Mouse (Mus musculus) midbrain, embryonic 13.5 days (tissue): Measurements from ENCODE around the gene Ece1. TPM values are rescaled to one million over a fixed set of nuclear protein-coding genes. Genes with fewer than 3 reads are reported as not detected.
A peak's percentile ranks its signal among the peaks of the same experiment; 100 is the strongest.

Experiments used
- ATAC-seq: fragments of 200-750 bp; cut with Nextera tagmentation; 2 replicates; pipeline ENCODE4 v1.8.0; 2017; ENCODE audit warnings: mild to moderate bottlenecking, moderate TSS enrichment, moderate library complexity
- H3K27ac ChIP-seq: fragments of 300-500 bp; sonication (generic); 2 replicates; pipeline ENCODE4 v1.5.1; 2015; ENCODE audit warnings: inconsistent platforms, mild to moderate bottlenecking, moderate library complexity
- H3K27me3 ChIP-seq: fragments of 300-500 bp; sonication (generic); 2 replicates; pipeline ENCODE4 v1.6.1; 2015; ENCODE audit warnings: mild to moderate bottlenecking, inconsistent platforms
- H3K36me3 ChIP-seq: fragments of 300-500 bp; sonication (generic); 2 replicates; pipeline ENCODE4 v1.6.1; 2015; ENCODE audit warnings: mild to moderate bottlenecking, inconsistent platforms
- H3K4me1 ChIP-seq: fragments of 300-500 bp; sonication (generic); replicated peaks from 2 replicates; pipeline ENCODE4 v1.6.1; 2015; ENCODE audit warnings: inconsistent platforms
- H3K4me2 ChIP-seq: fragments of 300-500 bp; sonication (generic); replicated peaks from 2 replicates; pipeline ENCODE4 v1.6.1; 2015; ENCODE audit warnings: moderate library complexity, mild to moderate bottlenecking, inconsistent platforms
- H3K4me3 ChIP-seq: fragments of 300-500 bp; sonication (generic); replicated peaks from 2 replicates; pipeline ENCODE4 v1.5.1; 2015; ENCODE audit warnings: mild to moderate bottlenecking, inconsistent platforms
- H3K9ac ChIP-seq: fragments of 300-500 bp; sonication (generic); replicated peaks from 2 replicates; pipeline ENCODE4 v1.6.1; 2015; ENCODE audit warnings: mild to moderate bottlenecking, inconsistent platforms
- H3K9me3 ChIP-seq: fragments of 300-500 bp; sonication (generic); 2 replicates; pipeline ENCODE4 v1.6.1; 2016; ENCODE audit warnings: mild to moderate bottlenecking, inconsistent platforms
- WGBS: fragments of 180-500 bp; shearing (Covaris S2); methylation state at CpG from one replicate; pipeline ENCODE4 v1.1.7; 2015; 5-methylcytosine and 5-hydroxymethylcytosine counted together
- polyA plus RNA-seq: library from polyadenylated mRNA; unstranded; fragments of >200 nt; fragmentation: Nextera tagmentation; extraction: Ambion mirVana; gene quantifications from 2 replicates; pipeline ENCODE4 v1.2.1, GENCODE M21; 2015

Ece1 gene
- 12.7 and 19.4 TPM in 2 replicates for polyA plus RNA-seq

DNA sequence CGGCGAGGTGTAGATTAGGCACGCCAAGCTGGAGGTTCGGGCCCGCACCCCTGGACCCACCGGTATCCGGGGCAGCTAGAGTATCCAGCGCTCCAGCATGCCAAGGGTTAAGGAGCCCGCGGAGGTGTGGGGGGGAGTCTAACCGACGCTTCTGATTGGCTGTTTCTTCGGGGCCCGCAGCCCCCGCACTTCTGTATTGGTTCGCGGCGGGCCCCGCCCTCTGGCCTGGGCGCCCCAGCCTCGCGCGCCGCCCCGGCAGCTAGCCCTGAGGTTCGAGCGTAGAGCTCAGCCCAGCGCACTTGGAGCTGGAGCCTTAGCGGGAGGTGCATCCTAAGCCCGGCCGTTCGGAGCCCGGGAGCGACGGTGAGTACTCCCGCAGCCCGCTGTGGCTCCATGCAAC is at the start of gene Ece1:
TSS of gene Ece1 (plus strand) at position 219 of the 400 bp plus-strand sequence.
- Histone ChIP-seq H3K27ac (peak within 1 kb of the TSS; percentile 59), H3K4me1 (peaks cover 58% of the 10 kb centered on the region), H3K36me3 (no peaks in the 10 kb centered on the region), H3K4me2 (peak within 1 kb of the TSS; percentile 79), H3K9ac (peak within 1 kb of the TSS; percentile 85), H3K4me3 (peak within 1 kb of the TSS; percentile 76), H3K27me3 (peaks cover 3% of the 10 kb centered on the region; the same call in 1 of the 2 replicates), H3K9me3 (no peaks in the 10 kb centered on the region)
- peak; percentile 89 for ATAC-seq
- WGBS = under 1% methylated on average over 37 of the region's 37 CpGs

DNA sequence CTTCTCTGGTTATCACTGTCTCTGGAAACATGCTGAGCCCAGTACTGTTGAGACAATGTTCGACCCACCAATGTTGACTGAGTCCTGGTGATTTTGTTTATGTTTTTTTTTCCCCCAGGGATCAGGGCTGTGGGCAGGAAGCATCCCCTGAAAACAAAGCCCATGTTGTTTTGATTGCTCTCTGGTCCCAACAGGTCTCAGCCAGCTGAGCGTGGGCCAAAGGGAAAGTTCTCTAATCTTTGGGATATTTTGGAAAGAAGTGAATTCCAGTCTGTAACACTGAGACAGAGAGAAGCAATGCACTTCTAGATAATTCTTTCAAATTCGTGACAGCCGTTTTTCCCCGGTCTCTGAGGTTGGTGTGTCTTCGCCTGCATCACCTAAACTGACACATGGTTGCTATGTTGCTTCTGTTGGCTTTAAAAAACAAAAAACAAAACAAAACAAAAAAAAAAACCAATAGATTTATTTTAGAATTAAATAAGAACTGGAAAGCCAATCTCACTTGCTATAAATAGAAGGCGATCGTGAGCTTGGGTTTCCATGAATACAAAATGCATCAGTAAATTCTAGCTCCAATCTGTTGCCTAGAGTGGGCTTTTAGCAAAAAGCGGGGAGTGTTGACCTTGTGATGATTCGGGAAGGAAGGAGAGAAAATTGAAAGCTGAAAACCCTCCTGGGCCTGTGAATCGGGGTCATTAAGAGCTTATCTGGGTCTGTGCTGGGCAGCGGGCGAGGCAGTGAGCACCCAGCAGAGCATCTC is 48.9 kb upstream of the Ece1 start:
- no peaks in the 10 kb centered on the region for H3K9me3 ChIP-seq
- H3K4me1 ChIP-seq = no peaks in the 10 kb centered on the region
- no peak overlapping the region for H3K4me2 ChIP-seq
- WGBS = 66% methylated on average over 13 of the region's 13 CpGs
- H3K27ac ChIP-seq = no peak overlapping the region
- no peaks in the 10 kb centered on the region for H3K36me3 ChIP-seq
- H3K9ac ChIP-seq = no peak overlapping the region
- no peak for ATAC-seq
- H3K27me3 ChIP-seq = no peaks in the 10 kb centered on the region
- no peak overlapping the region for H3K4me3 ChIP-seq

DNA sequence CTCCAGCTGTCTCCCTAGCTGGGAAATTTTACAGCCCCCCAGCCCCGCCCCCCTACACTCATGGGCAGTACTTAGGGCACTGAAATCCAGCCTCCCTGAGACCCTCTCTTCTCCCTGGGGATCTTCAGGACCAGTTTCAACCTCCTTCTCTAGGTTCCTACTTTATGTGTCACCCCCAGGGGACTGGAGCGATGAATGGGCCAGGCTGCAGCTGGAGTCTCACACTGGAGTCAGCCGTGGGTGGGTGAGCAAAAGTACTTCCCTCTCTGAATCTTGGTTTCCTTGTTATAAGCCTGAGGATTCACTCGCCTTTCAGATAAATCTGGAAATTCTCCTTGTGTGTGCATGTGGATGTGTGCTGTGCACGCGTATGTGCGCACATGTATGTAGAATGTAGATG is 47.9 kb upstream of the Ece1 start:
- WGBS = 87% methylated on average over 7 of the region's 7 CpGs
- Histone ChIP-seq H3K4me3 (no peak overlapping the region), H3K27me3 (no peaks in the 10 kb centered on the region), H3K9me3 (no peaks in the 10 kb centered on the region), H3K9ac (no peak overlapping the region), H3K4me2 (no peak overlapping the region), H3K27ac (no peak overlapping the region), H3K36me3 (no peaks in the 10 kb centered on the region), H3K4me1 (0 out of 2 replicates have a peak, but pooled peaks cover under 1% of the 10 kb centered on the region)
- no peak for ATAC-seq

DNA sequence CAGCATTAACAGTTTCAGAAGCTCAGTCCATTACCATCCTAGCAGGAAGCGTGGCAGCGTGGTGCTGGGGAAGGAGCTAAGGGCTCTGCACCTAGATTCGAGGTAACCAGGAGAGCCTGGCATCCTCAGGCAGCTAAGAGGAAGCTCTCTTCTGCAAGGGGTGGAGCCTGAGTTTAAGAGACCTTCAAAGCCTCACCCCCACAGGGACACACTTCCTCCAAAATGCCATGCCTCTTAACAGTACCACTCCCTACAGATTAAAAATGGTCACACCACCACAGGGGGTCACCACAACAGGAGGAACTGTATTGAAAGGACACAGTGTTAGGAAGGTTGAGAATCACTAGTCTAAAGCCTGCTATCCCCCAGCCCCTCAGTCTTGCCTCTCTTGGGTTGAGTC is 46.6 kb upstream of the Ece1 start:
- no peak overlapping the region for H3K4me2 ChIP-seq
- no peak overlapping the region for H3K9ac ChIP-seq
- H3K4me1 ChIP-seq = 0 out of 2 replicates have a peak, but pooled peaks cover 6% of the 10 kb centered on the region
- H3K36me3 ChIP-seq = no peaks in the 10 kb centered on the region
- no peaks in the 10 kb centered on the region for H3K9me3 ChIP-seq
- ATAC-seq = no peak
- H3K27ac ChIP-seq = no peak overlapping the region
- H3K4me3 ChIP-seq = no peak overlapping the region
- WGBS = 84% methylated on average over 3 of the region's 3 CpGs
- no peaks in the 10 kb centered on the region for H3K27me3 ChIP-seq

DNA sequence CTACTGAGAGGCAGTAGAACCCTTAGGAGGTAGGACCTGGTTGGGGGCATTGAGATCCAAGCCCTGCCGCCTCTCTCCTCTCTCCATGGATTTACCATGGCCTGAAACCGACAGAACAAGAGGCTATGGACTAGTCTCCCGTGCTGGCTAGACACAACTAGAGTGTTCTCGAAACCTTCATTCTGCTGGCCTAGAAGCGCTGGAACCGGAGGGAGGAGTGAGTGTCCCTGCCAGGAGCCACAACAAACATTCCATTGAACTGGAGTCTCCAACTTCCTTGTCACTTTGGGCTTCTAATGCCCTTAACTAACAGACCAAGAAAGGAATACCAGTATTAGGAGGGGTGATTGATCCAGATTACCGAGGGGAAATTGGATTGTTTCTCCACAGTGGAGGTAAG is 45.8 kb upstream of the Ece1 start:
- Histone ChIP-seq H3K4me2 (no peak overlapping the region), H3K4me1 (0 out of 2 replicates have a peak, but pooled peaks cover 6% of the 10 kb centered on the region), H3K4me3 (no peak overlapping the region), H3K9me3 (no peaks in the 10 kb centered on the region), H3K27ac (no peak overlapping the region), H3K27me3 (no peaks in the 10 kb centered on the region), H3K9ac (no peak overlapping the region), H3K36me3 (no peaks in the 10 kb centered on the region)
- WGBS = 82% methylated on average over 7 of the region's 7 CpGs
- ATAC-seq = no peak

DNA sequence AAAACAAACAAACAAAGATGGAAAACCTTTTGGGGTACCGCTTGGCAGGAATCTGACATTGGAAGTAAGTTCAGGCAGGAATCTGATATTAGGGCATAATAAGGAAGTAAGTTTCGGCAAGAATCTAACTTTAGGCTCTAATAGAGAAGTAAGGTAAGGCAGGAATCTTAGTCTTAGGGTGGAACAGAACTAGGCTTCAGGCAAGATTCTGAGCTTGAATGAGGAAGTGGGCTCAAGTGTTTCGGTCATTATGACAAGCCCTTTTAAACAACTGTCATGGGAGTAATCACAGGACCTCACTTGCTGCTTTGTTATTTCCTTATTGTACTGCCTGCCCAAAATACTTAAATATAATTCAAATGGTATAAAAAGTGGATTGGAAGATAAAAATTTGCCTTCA is 43.7 kb upstream of the Ece1 start:
- no peaks in the 10 kb centered on the region for H3K9me3 ChIP-seq
- H3K27me3 ChIP-seq = no peaks in the 10 kb centered on the region
- H3K4me3 ChIP-seq = no peak overlapping the region
- no peaks in the 10 kb centered on the region for H3K36me3 ChIP-seq
- ATAC-seq = no peak
- H3K27ac ChIP-seq = no peak overlapping the region
- WGBS = 96% methylated on average over 3 of the region's 3 CpGs
- no peak overlapping the region for H3K4me2 ChIP-seq
- 0 out of 2 replicates have a peak, but pooled peaks cover 6% of the 10 kb centered on the region for H3K4me1 ChIP-seq
- no peak overlapping the region for H3K9ac ChIP-seq

DNA sequence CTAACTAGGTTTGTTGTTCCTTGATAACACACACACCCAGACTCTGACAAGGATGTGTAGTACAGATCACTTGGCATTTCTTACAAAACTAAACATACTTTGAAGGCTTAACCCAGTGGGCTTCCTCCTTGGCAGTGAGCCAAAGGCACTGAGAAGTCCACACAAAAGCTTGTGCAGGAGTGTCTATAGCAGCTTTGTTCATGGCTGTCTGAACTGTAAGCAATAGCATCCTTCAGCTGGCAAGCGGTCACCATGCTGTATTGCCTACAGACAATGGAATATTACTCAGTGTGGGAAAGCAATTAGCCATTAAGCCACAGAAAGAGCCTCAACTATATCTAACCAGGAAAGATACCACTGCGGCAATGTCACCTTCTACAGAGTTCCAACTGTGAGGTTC is 42.5 kb upstream of the Ece1 start:
- no peak overlapping the region for H3K4me2 ChIP-seq
- peak; percentile 83 for ATAC-seq
- H3K27me3 ChIP-seq = no peaks in the 10 kb centered on the region
- H3K9me3 ChIP-seq = no peaks in the 10 kb centered on the region
- H3K27ac ChIP-seq = no peak overlapping the region
- H3K4me1 ChIP-seq = 0 out of 2 replicates have a peak, but pooled peaks cover 6% of the 10 kb centered on the region
- WGBS = 50% methylated on average over 2 of the region's 2 CpGs
- H3K36me3 ChIP-seq = no peaks in the 10 kb centered on the region
- no peak overlapping the region for H3K9ac ChIP-seq
- no peak overlapping the region for H3K4me3 ChIP-seq

DNA sequence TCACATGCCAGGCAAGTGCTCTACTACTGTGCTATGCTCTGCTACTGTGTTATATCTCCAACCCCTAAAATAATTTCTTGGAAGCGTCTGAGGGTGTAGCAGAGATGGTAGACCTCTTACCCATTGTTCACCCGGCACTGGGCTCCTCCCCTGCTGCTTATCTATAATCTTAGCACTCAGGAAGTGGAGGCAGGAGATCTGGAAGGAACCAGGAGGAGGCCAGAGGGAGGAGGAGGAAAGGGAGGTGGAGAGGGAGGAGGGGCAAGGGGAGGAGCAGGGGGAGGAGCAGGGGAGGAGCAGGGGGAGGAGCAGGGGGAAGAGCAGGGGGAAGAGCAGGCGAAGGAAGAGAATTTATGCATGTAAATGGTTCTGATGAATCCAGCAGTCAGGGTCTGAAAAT is 41.3 kb upstream of the Ece1 start:
- 0 out of 2 replicates have a peak, but pooled peaks cover 6% of the 10 kb centered on the region for H3K4me1 ChIP-seq
- H3K9me3 ChIP-seq = no peaks in the 10 kb centered on the region
- H3K4me2 ChIP-seq = no peak overlapping the region
- ATAC-seq = no peak
- no peaks in the 10 kb centered on the region for H3K27me3 ChIP-seq
- 58% methylated on average over 3 of the region's 3 CpGs for WGBS
- no peak overlapping the region for H3K4me3 ChIP-seq
- H3K27ac ChIP-seq = no peak overlapping the region
- H3K9ac ChIP-seq = no peak overlapping the region
- no peaks in the 10 kb centered on the region for H3K36me3 ChIP-seq

DNA sequence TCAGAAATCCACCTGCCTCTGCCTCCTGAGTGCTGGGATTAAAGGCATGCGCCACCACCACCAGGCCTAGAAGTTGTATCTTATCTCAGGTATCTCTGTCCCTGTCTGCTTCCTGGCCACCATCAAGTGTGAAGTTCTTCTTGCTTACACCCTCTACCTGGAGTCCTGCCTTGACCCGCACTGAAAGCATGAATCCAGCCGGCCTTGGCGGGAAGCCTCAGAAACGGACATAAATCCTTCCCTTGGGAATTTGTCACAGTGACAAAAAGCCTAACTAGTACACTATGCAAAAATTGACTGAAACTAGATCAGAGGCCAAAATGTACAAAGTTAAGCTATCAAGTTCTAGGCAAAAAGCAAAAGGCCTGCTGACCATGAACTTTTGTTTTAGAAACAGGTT is 39.5 kb upstream of the Ece1 start:
- Histone ChIP-seq H3K36me3 (no peaks in the 10 kb centered on the region), H3K4me2 (no peak overlapping the region), H3K4me3 (no peak overlapping the region), H3K27ac (no peak overlapping the region), H3K27me3 (no peaks in the 10 kb centered on the region; the same call in 1 of the 2 replicates), H3K9ac (no peak overlapping the region), H3K9me3 (no peaks in the 10 kb centered on the region), H3K4me1 (0 out of 2 replicates have a peak, but pooled peaks cover 6% of the 10 kb centered on the region)
- ATAC-seq = no peak
- WGBS = 92% methylated on average over 5 of the region's 5 CpGs

DNA sequence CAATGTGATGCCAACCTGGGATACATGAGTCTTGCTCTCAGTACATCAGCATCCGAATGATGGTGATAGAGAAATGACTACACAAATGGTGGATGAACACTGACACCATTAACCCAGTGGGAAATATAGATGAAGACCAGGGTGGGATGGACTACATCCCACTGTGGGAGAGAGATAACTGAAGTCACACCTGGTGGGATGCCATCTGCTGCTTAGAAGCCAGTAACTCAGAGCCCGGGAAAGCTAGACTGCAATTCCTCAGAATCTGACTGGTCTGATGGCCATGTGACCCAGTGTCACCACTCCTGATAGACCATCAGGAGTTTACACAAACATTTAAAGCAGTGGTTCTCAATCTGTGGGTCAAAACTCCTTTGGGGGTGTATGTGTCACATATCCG is 38.5 kb upstream of the Ece1 start:
- H3K9ac ChIP-seq = no peak overlapping the region
- ATAC-seq = no peak
- 85% methylated on average over 3 of the region's 3 CpGs for WGBS

DNA sequence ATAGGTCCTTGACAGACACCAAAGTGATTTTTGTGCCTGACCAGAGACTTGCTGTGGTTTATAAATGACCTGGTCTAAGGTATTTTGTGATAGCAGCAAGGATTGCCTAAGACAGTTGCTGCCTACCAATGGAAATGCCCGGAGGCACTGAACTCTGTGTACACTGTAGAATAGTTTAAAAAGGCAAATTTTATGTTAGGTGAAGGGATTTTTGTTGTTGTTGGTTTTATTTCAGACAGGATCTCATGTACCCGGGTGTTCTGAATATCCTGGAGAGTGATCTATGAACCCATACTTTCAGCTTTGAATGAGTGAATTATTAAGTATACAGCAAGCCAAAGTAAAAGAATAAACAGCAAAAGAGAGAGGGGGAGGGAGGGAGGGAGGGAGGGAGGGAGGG is 37.2 kb upstream of the Ece1 start:
- whole genome bisulfite sequencing = 95% methylated on average over 2 of the region's 2 CpGs
- no peak overlapping the region for H3K27ac ChIP-seq
- no peaks in the 10 kb centered on the region for H3K36me3 ChIP-seq
- H3K9me3 ChIP-seq = no peaks in the 10 kb centered on the region
- H3K4me1 ChIP-seq = no peaks in the 10 kb centered on the region
- ATAC-seq = no peak
- no peak overlapping the region for H3K4me2 ChIP-seq
- no peaks in the 10 kb centered on the region; the same call in none of the 2 replicates for H3K27me3 ChIP-seq
- no peak overlapping the region for H3K9ac ChIP-seq
- no peak overlapping the region for H3K4me3 ChIP-seq

More for the DNA sequence above, 38.5 kb upstream of the Ece1 start:
- H3K9me3 ChIP-seq = no peaks in the 10 kb centered on the region
- H3K36me3 ChIP-seq = no peaks in the 10 kb centered on the region
- H3K27me3 ChIP-seq = no peaks in the 10 kb centered on the region; the same call in none of the 2 replicates
- H3K27ac ChIP-seq = no peak overlapping the region
- H3K4me3 ChIP-seq = no peak overlapping the region
- 0 out of 2 replicates have a peak, but pooled peaks cover 6% of the 10 kb centered on the region for H3K4me1 ChIP-seq
- H3K4me2 ChIP-seq = no peak overlapping the region

DNA sequence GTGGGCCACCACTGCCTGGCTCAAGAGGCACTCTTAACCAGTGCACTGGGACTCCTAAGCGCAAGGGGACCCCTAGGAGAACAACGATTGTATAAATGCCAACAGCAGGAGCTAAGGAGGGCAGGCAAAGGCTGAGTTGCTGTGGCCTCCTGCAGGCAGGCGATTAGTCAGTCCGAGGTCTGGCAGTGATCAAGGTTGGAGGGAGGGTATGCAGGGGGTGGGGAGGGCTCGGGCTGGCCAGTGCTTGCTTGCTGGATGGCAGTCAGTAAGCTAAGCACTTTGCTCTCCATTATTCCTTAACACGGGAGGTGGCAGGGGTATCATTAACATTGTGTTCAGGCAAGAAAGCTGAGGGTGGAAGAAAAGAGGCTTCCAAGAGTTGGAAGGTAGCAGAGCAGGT is 31.7 kb upstream of the Ece1 start:
- Histone ChIP-seq H3K4me3 (no peak overlapping the region), H3K4me2 (no peak overlapping the region)

More for the DNA sequence above, 31.7 kb upstream of the Ece1 start:
- Histone ChIP-seq H3K36me3 (no peaks in the 10 kb centered on the region), H3K27me3 (no peaks in the 10 kb centered on the region; the same call in none of the 2 replicates), H3K9me3 (no peaks in the 10 kb centered on the region), H3K4me1 (peaks cover under 1% of the 10 kb centered on the region; the same call in 1 of the 2 replicates), H3K9ac (no peak overlapping the region), H3K27ac (no peak overlapping the region)
- 21% methylated on average over 6 of the region's 6 CpGs for WGBS
- no peak for ATAC-seq
